Mouse (Mus musculus) neural tube, embryonic 13.5 days (tissue): ENCODE measurements around the gene Mmp9. TPM values are rescaled to one million over a fixed set of nuclear protein-coding genes. Genes with fewer than 3 reads are reported as not detected.
A peak's percentile ranks its signal among the peaks of the same experiment; 100 is the strongest.

ENCODE experiments used
- ATAC-seq: fragments of 200-750 bp; cut with Nextera tagmentation; 2 replicates; pipeline ENCODE4 v1.8.0; 2017; ENCODE audit warnings: low read depth, mild to moderate bottlenecking, moderate TSS enrichment, moderate library complexity
- H3K27ac ChIP-seq: fragments of 300-500 bp; sonication (generic); replicated peaks from 2 replicates; pipeline ENCODE4 v1.5.1; 2015; ENCODE audit warnings: moderate library complexity, mild to moderate bottlenecking, inconsistent platforms
- H3K27me3 ChIP-seq: fragments of 300-500 bp; sonication (generic); 2 replicates; pipeline ENCODE4 v1.6.1; 2015; ENCODE audit warnings: mild to moderate bottlenecking, inconsistent platforms
- H3K36me3 ChIP-seq: fragments of 300-500 bp; sonication (generic); 2 replicates; pipeline ENCODE4 v1.6.1; 2015; ENCODE audit warnings: mild to moderate bottlenecking, inconsistent platforms
- H3K4me1 ChIP-seq: fragments of 300-500 bp; sonication (generic); replicated peaks from 2 replicates; pipeline ENCODE4 v1.6.1; 2015; ENCODE audit warnings: inconsistent platforms
- H3K4me2 ChIP-seq: fragments of 300-500 bp; sonication (generic); 2 replicates; pipeline ENCODE4 v1.6.1; 2015; ENCODE audit warnings: inconsistent platforms, mild to moderate bottlenecking, moderate library complexity
- H3K4me3 ChIP-seq: fragments of 300-500 bp; sonication (generic); 2 replicates; pipeline ENCODE4 v1.5.1; 2015; ENCODE audit warnings: mild to moderate bottlenecking, inconsistent platforms
- H3K9ac ChIP-seq: fragments of 300-500 bp; sonication (generic); 2 replicates; pipeline ENCODE4 v1.6.1; 2015; ENCODE audit warnings: moderate library complexity, mild to moderate bottlenecking, inconsistent platforms
- H3K9me3 ChIP-seq: fragments of 300-500 bp; sonication (generic); 2 replicates; pipeline ENCODE4 v1.6.1; 2016; ENCODE audit warnings: inconsistent platforms
- whole genome bisulfite sequencing: fragments of 180-500 bp; shearing (Covaris S2); methylation state at CpG from one replicate; pipeline ENCODE4 v1.1.7; 2015; 5-methylcytosine and 5-hydroxymethylcytosine counted together
- polyA plus RNA-seq: library from polyadenylated mRNA; unstranded; fragments of >200 nt; fragmentation: Nextera tagmentation; extraction: Ambion mirVana; gene quantifications from 2 replicates; pipeline ENCODE4 v1.2.1, GENCODE M21; 2015

The Mmp9 gene
- polyA plus RNA-seq, 1 experiment from 2014 or later = 17.1 TPM

DNA sequence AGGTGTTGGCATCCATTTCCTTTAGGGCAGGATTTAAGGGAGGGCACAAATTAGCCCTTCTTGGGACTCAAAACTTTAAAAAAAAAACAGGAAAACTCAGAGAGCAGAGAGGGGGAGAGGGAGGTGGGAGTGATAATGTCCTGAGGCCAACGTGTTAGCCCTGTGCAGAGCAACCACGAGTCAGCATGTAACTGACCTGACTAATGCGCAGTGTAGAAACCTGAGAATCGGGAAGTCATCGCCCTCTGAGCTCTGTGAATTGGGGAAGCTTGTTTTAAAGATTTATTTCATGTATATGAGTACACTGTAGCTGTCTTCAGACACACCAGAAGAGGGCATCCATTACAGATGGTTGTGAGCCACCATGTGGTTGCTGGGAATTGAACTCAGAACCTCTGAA lies 23.8 kb upstream of the Mmp9 start:
- no peak overlapping the region for H3K4me3 ChIP-seq
- no peak for ATAC-seq
- no peaks in the 10 kb centered on the region for H3K27me3 ChIP-seq
- 82% methylated on average over 5 of the region's 5 CpGs for WGBS
- no peak overlapping the region for H3K9ac ChIP-seq
- no peak overlapping the region for H3K27ac ChIP-seq
- no peaks in the 10 kb centered on the region for H3K9me3 ChIP-seq
- H3K4me2 ChIP-seq = no peak overlapping the region
- H3K36me3 ChIP-seq = peaks cover 17% of the 10 kb centered on the region
- peaks cover 16% of the 10 kb centered on the region for H3K4me1 ChIP-seq

DNA sequence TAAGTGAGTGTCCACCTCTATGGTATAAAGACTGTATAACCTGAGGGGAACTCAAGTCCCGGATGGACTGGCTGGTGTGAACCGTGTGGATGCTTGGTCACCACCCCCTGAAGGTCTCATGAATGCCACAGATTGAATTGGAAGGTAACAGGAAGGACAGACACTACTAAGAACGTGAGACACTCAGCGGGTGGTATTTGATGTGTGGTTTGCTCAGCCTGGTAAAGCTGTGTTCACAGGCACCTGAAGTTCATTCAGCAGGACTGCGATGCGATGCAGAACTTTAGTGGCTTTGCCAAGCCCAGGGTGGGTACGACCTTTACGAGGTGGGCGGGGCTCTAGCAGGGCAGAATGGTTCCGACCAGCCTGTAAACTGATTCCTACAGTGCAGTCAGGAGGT lies 23.2 kb upstream of the Mmp9 start:
- H3K27me3 ChIP-seq = no peaks in the 10 kb centered on the region
- H3K27ac ChIP-seq = no peak overlapping the region
- H3K4me1 ChIP-seq = peaks cover 17% of the 10 kb centered on the region
- no peak overlapping the region for H3K4me3 ChIP-seq
- H3K36me3 ChIP-seq = peaks cover 17% of the 10 kb centered on the region
- 34% methylated on average over 10 of the region's 10 CpGs for whole genome bisulfite sequencing
- peak overlapping the region; percentile 31; the same call in 1 of the 2 replicates for H3K9ac ChIP-seq
- H3K4me2 ChIP-seq = no peak overlapping the region
- no peaks in the 10 kb centered on the region for H3K9me3 ChIP-seq
- no peak for ATAC-seq

DNA sequence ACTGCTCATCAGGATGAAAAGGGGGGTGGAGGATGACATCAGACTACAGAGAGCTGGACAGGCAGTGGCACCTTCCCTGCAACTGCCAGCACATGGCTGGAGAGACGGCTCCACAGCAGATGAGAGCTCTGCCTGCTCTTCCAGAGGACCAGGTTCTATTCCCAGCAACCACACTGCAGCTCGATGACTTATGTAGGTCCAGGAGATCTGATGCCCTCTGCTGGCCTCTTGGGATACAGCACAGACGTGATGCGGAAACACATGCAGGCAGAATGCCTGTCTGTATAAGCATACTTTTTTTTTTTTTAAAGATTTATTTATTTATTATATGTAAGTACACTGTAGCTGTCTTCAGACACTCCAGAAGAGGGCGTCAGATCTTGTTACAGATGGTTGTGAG lies 22.3 kb upstream of the Mmp9 start:
- Histone ChIP-seq H3K4me3 (no peak overlapping the region), H3K9me3 (no peaks in the 10 kb centered on the region), H3K27ac (no peak overlapping the region), H3K4me1 (peaks cover 17% of the 10 kb centered on the region), H3K4me2 (no peak overlapping the region), H3K27me3 (no peaks in the 10 kb centered on the region), H3K36me3 (peaks cover 17% of the 10 kb centered on the region), H3K9ac (no peak overlapping the region)
- WGBS = 68% methylated on average over 4 of the region's 5 CpGs
- no peak for ATAC-seq

DNA sequence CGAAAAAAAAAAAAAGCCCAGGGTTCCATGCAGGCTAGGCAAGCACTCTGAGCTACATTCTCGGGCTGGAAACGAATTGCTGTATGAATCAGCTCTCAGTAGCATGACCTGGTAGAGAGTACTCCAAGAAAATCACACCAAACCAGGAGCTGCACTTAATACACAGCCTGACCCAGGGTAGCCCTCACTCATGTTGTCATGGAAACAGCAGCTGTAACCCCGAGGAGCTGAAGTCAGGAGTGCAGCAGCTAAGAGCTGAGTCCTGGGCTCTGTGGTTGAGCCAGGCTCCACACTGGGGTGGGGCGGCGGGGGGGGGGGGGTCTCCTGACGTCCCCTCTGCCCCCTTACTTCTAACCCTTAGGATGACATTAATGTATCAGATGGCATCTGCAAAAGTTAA lies 18.6 kb upstream of the Mmp9 start:
- no peak for ATAC-seq
- Histone ChIP-seq H3K9ac (no peak overlapping the region), H3K27me3 (no peaks in the 10 kb centered on the region), H3K4me1 (peaks cover 27% of the 10 kb centered on the region), H3K4me2 (no peak overlapping the region), H3K4me3 (no peak overlapping the region), H3K27ac (no peak overlapping the region), H3K36me3 (peaks cover 17% of the 10 kb centered on the region), H3K9me3 (no peaks in the 10 kb centered on the region)
- WGBS = 48% methylated on average over 7 of the region's 7 CpGs

DNA sequence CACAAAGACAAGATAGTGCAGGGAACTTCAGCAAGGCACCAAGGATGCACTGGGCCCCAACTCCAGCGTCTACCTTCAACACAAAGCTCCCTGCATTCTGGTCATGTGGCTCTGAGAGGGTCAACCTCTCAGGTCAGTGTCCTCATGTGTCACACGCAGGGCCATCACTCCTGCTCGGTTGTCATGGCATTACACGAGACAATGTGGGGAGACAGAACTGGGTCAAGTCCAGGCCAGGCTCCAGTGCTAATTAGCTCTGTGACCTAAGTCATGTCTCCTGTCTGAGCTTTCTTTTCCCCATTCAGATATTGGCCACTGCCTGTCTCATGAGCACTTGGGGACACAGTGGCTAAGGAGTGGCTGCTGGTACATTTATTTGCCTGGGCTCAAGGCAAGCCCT lies 17.3 kb upstream of the Mmp9 start:
- WGBS = 41% methylated on average over 4 of the region's 4 CpGs
- no peak overlapping the region for H3K9ac ChIP-seq
- no peak for ATAC-seq

DNA sequence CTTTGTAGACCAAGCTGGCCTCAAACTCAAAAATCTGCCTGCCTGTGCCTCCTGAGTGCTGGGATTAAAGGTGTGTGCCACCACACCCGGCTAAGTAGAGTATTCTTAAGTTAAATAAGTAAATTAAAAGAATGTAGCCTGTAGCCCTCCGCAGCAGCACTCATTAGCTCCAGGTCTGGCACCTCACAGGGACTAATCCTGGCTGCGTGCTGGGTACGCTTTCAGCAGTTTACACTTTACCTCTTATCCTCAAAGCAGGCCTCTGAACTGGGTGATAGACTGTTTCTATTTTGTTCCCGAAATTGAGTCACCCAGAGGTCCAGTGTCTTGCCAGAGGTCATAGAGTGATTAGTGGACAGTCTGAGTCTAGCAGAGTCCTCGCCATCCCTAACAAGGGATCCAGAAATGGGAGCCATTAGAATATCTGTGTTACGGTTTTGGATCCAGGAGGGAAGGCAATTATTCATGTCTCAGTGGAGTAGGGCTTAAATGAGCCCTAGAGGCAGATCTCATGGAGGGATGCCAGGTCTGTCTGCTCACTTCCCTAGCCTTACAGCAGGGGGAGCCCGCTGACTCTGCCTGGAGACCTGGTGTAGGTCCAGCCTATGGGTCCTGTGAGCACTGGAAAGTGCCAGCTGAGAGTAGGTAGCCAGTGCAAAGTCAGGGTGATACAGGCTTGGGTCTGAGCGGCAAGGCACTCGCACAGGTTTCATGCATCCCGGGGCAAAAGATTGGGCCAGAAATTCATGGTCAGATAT lies 16.3 kb upstream of the Mmp9 start:
- ATAC-seq = peak; percentile 40
- Histone ChIP-seq H3K4me3 (no peak overlapping the region), H3K27me3 (no peaks in the 10 kb centered on the region), H3K4me1 (peaks cover 27% of the 10 kb centered on the region), H3K9me3 (no peaks in the 10 kb centered on the region), H3K4me2 (no peak overlapping the region), H3K36me3 (peaks cover 13% of the 10 kb centered on the region), H3K9ac (no peak overlapping the region), H3K27ac (no peak overlapping the region)
- 37% methylated on average over 11 of the region's 11 CpGs for WGBS

More for the DNA sequence above, 17.3 kb upstream of the Mmp9 start:
- no peak overlapping the region for H3K4me2 ChIP-seq
- no peaks in the 10 kb centered on the region for H3K27me3 ChIP-seq
- peaks cover 17% of the 10 kb centered on the region for H3K36me3 ChIP-seq
- peaks cover 27% of the 10 kb centered on the region for H3K4me1 ChIP-seq
- H3K4me3 ChIP-seq = no peak overlapping the region
- H3K27ac ChIP-seq = no peak overlapping the region
- no peaks in the 10 kb centered on the region for H3K9me3 ChIP-seq

DNA sequence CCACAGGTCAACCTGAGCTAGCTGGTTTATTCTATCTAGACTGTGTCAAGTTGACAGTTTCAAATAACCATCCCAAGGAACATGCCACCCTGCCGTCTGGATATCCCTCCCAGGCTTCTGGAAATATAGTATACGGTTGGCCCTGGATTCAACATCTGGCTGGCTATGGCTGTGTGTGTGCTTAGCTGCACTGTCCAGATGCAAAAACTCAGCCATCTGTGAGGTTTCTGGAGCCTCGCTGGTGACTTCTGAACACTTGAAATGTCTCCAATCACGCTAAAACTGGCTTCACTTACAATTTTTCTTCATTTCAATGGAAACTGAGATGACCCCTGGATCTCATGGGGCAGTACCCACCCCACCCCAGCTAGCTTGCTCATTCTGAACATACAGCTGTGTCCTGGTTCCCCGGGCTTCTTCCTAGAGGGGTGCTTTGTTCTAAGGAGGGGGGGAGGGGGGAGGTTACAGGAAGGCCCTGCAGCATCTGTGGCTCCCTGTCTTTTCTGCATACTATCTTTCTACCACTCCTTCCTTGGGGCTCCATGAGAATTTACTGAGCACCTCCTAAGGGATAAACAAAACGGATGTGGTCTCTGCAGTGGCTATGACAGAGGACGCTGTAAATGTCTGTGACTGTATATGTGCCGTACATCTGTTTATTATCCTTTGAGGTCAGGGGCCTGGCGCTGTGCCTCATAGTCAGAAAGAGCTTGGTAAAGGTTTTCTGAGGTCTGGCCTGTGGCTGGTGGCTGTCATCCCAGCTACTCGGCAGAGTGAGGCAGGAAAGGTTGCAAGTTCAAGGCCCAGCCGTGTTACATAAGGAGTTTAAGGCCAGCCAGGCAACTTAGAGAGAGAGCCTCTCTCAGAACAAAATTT lies 9.6 kb upstream of the Mmp9 start:
- no peak for ATAC-seq
- no peak overlapping the region for H3K4me2 ChIP-seq
- H3K9me3 ChIP-seq = no peaks in the 10 kb centered on the region
- peaks cover 7% of the 10 kb centered on the region for H3K4me1 ChIP-seq
- WGBS = 53% methylated on average over 11 of the region's 11 CpGs
- peaks cover 14% of the 10 kb centered on the region for H3K27me3 ChIP-seq
- peak overlapping the region; percentile 19; the same call in 1 of the 2 replicates for H3K27ac ChIP-seq
- no peaks in the 10 kb centered on the region for H3K36me3 ChIP-seq
- H3K4me3 ChIP-seq = no peak overlapping the region
- H3K9ac ChIP-seq = no peak overlapping the region

DNA sequence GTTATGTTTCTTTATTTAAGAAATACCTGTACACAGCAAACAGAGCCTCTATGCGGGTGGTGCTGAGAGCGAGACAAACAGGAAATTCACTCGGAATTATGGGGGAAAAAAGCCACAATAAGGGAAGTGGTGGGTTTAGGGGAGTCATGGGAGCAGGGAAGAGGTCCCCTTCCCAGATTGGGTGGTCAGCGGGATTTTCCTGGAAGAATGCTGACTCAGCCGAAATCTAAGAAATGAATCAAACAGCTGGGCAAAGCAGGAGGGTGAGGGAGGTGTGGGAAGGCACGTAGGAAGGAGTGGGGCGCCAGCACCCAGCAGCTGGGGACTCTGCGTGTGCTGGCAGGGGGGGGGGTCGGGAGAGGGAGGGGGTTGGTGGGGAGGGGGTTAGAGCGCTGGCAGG lies 7.0 kb upstream of the Mmp9 start:
- Histone ChIP-seq H3K4me1 (peaks cover 13% of the 10 kb centered on the region), H3K9ac (no peak overlapping the region), H3K27ac (no peak overlapping the region), H3K9me3 (no peaks in the 10 kb centered on the region), H3K36me3 (no peaks in the 10 kb centered on the region), H3K4me3 (no peak overlapping the region), H3K4me2 (no peak overlapping the region), H3K27me3 (peaks cover 29% of the 10 kb centered on the region)
- ATAC-seq = no peak
- 45% methylated on average over 9 of the region's 10 CpGs for WGBS

DNA sequence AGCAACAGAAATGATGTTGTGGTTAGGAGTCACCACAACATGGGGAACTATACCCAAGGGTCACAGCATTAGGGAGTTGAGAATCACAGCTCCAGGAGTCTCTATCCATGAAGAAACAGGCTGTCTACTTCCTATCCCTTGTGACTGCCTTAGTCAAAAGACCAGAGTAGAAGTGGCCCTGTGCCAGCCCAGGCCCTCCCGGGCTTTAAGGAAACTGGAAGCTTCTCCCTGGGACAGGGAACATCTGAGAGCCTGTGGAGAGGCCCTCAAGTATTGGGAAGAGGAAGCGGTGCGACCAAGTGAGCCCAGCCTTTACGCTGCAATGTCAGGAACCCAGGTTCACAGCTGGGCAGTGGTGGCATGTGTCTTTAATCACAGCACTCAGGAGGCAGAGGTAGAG lies 4.6 kb upstream of the Mmp9 start:
- Histone ChIP-seq H3K4me1 (peaks cover 35% of the 10 kb centered on the region), H3K9ac (no peak overlapping the region), H3K27ac (no peak overlapping the region), H3K36me3 (no peaks in the 10 kb centered on the region), H3K27me3 (peaks cover 38% of the 10 kb centered on the region), H3K9me3 (no peaks in the 10 kb centered on the region), H3K4me3 (no peak overlapping the region), H3K4me2 (no peak overlapping the region)
- no peak for ATAC-seq
- WGBS = 79% methylated on average over 4 of the region's 4 CpGs

DNA sequence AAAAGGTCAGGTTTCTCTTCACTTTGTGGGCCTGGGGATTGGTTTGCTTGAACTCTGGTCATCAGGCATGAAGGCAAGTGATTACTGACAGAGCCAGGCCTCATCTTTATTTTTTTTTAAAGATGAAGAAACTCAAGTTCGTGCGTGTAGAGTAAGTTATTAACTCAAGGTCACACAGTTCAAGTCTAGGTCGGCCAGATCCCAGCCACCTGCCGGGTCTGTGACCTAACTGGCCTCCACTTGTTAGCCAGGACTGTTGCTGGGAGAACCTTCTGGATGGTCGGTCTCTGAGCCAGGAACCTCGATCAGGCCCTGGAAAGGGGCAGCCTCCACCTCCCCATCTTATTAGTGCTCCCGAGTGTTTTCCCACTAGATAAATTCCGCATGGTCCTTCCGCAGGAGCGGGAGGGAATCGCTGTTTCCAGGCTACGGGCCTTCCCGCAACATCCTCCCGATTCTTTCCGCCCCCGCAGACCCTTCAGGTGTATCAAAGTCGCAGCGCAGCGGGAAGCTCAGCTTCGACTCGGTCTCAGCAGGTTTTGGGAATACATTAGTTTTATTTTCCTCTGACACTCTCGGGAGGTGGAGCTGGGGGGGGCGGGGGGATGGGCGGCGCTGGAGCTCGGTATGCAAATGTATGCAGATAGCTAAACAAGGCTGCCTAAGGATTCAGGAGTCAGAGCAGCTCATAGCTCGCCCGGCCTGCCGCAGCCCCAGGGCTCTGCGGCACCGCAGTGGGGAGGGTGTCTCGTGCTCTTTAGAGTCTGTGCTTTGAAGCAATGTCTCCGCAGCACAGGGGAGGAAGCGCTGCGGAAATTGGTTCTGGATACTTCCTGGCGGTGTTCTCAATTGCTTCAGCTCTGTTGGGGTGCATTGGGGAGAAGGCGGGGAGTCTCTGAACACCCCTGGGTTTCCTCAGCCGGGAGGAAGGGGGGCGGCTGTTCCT lies 2.2 kb upstream of the Mmp9 start:
- Histone ChIP-seq H3K4me2 (peak overlapping the region; percentile 62), H3K9ac (peak overlapping the region; percentile 65), H3K27ac (peak overlapping the region; percentile 88), H3K27me3 (peaks cover 47% of the 10 kb centered on the region), H3K9me3 (no peaks in the 10 kb centered on the region), H3K4me3 (peak overlapping the region; percentile 36), H3K4me1 (peaks cover 30% of the 10 kb centered on the region), H3K36me3 (no peaks in the 10 kb centered on the region)
- 2% methylated on average over 39 of the region's 39 CpGs for WGBS
- ATAC-seq = peak; percentile 92

DNA sequence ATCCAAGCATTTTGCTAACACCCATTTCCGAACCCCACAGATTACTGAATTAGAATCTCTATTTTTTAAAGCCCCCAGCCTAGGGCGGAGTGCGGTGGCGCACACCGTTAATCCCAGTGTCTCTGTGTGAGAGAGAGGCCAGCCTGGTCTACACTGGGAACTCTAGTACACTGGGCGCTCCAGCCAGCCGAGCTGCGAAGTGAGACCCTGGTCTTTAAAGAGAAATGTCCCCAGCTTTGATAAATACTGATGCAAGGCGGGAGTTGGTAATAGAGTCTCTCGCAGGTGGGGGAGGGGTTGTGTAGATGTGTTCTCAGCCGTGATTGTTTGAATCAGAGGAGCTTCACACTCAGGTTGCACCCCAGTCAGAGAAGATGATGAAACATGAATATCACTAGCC lies 1.5 kb upstream of the Mmp9 start:
- Histone ChIP-seq H3K27ac (peak overlapping the region; percentile 88), H3K9me3 (no peaks in the 10 kb centered on the region), H3K36me3 (no peaks in the 10 kb centered on the region), H3K27me3 (peaks cover 47% of the 10 kb centered on the region), H3K4me1 (peaks cover 30% of the 10 kb centered on the region), H3K9ac (peak overlapping the region; percentile 65), H3K4me2 (peak overlapping the region; percentile 62), H3K4me3 (peak overlapping the region; percentile 36)
- WGBS = 1% methylated on average over 11 of the region's 11 CpGs
- peak; percentile 65 for ATAC-seq
